Mouse (Mus musculus): ENCODE data around the gene Trpm7. TPM values are rescaled to one million over a fixed set of nuclear protein-coding genes. Genes with fewer than 3 reads are reported as not detected.
"Not testable (repeated sequence)": the region's sequence is repeated elsewhere in the genome, so short reads cannot be mapped to it uniquely, and the experiment has no call there.

Gene Trpm7
- polyA plus RNA-seq, 1 experiment from 2014 or later, result 34.3 TPM

- Histone ChIP-seq H3K4me1 (replicated peaks; ENCODE audit: control insufficient read depth, insufficient read depth, low read length) (no peaks in the 10 kb centered on the region), H3K4me3 (replicated peaks; ENCODE audit: low read length) (no peak overlapping the region), H3K27me3 (ENCODE audit: control insufficient read depth, insufficient read depth, low read length) (no peaks in the 10 kb centered on the region), H3K9me3 (ENCODE audit: control insufficient read depth, low read length) (no peaks in the 10 kb centered on the region), H3K9ac (no peak overlapping the region), H3K4me2 (replicated peaks) (no peak overlapping the region), H3K36me3 (replicated peaks; ENCODE audit: control insufficient read depth, insufficient read depth) (peaks cover 24% of the 10 kb centered on the region), H3K27ac (no peak overlapping the region)
- no peak for ATAC-seq (ENCODE audit: low FRiP score)
- DNase-seq (ENCODE audit: low spot score), result no peak
Observed at GRCm38 (mm10) chr2:126891743-126892142, 15.7 kb upstream of the Trpm7 start.

- no peak overlapping the region for H3K4me3 ChIP-seq (replicated peaks; ENCODE audit: low read length)
- H3K4me2 ChIP-seq (replicated peaks), result no peak overlapping the region
- DNase-seq (ENCODE audit: low spot score), result no peak
- no peaks in the 10 kb centered on the region for H3K4me1 ChIP-seq (replicated peaks; ENCODE audit: control insufficient read depth, insufficient read depth, low read length)
- no peaks in the 10 kb centered on the region for H3K9me3 ChIP-seq (ENCODE audit: control insufficient read depth, low read length)
- ATAC-seq (ENCODE audit: low FRiP score), result no peak
- H3K9ac ChIP-seq, result no peak overlapping the region
- 66% methylated on average over 3 of the region's 3 CpGs for WGBS
- H3K27me3 ChIP-seq (ENCODE audit: control insufficient read depth, insufficient read depth, low read length), result no peaks in the 10 kb centered on the region
- no peak overlapping the region for H3K27ac ChIP-seq
- 0 out of 2 replicates have a peak, but pooled peaks cover under 1% of the 10 kb centered on the region for H3K36me3 ChIP-seq (replicated peaks; ENCODE audit: control insufficient read depth, insufficient read depth)
Observed at GRCm38 (mm10) chr2:126887141-126887540, 11.1 kb upstream of the Trpm7 start.

GRCm38 (mm10) chr2:126885871-126886270 is 9.8 kb upstream of the Trpm7 start:
- no peak for DNase-seq (ENCODE audit: low spot score)
- WGBS, result 85% methylated on average over 2 of the region's 2 CpGs
- no peaks in the 10 kb centered on the region for H3K9me3 ChIP-seq (ENCODE audit: control insufficient read depth, low read length)

GRCm38 (mm10) chr2:126882711-126883110 is 6.7 kb upstream of the Trpm7 start:
- not testable (repeated sequence) for ATAC-seq (ENCODE audit: low FRiP score)

More at GRCm38 (mm10) chr2:126885871-126886270, 9.8 kb upstream of the Trpm7 start:
- no peaks in the 10 kb centered on the region for H3K27me3 ChIP-seq (ENCODE audit: control insufficient read depth, insufficient read depth, low read length)
- H3K4me2 ChIP-seq (replicated peaks), result no peak overlapping the region
- no peaks in the 10 kb centered on the region for H3K36me3 ChIP-seq (replicated peaks; ENCODE audit: control insufficient read depth, insufficient read depth)
- no peak overlapping the region for H3K9ac ChIP-seq
- ATAC-seq (ENCODE audit: low FRiP score), result no peak
- no peak overlapping the region for H3K27ac ChIP-seq
- H3K4me3 ChIP-seq (replicated peaks; ENCODE audit: low read length), result no peak overlapping the region
- no peaks in the 10 kb centered on the region for H3K4me1 ChIP-seq (replicated peaks; ENCODE audit: control insufficient read depth, insufficient read depth, low read length)

GRCm38 (mm10) chr2:126877991-126878390 is 2.0 kb upstream of the Trpm7 start:
- ATAC-seq (ENCODE audit: low FRiP score), result no peak
- H3K9ac ChIP-seq, result no peak overlapping the region
- H3K36me3 ChIP-seq (replicated peaks; ENCODE audit: control insufficient read depth, insufficient read depth), result no peaks in the 10 kb centered on the region
- H3K4me3 ChIP-seq (replicated peaks; ENCODE audit: low read length), result no peak overlapping the region
- H3K27ac ChIP-seq, result no peak overlapping the region
- peaks cover 18% of the 10 kb centered on the region for H3K4me1 ChIP-seq (replicated peaks; ENCODE audit: control insufficient read depth, insufficient read depth, low read length)
- no peak for DNase-seq (ENCODE audit: low spot score)
- no peak overlapping the region for H3K4me2 ChIP-seq (replicated peaks)
- 97% methylated on average over 1 of the region's 1 CpGs for WGBS
- no peaks in the 10 kb centered on the region for H3K9me3 ChIP-seq (ENCODE audit: control insufficient read depth, low read length)
- H3K27me3 ChIP-seq (ENCODE audit: control insufficient read depth, insufficient read depth, low read length), result no peaks in the 10 kb centered on the region

More at GRCm38 (mm10) chr2:126882711-126883110, 6.7 kb upstream of the Trpm7 start:
- 69% methylated on average over 2 of the region's 2 CpGs for WGBS
- not testable (repeated sequence) for H3K4me3 ChIP-seq (replicated peaks; ENCODE audit: low read length); H3K27me3 ChIP-seq (ENCODE audit: control insufficient read depth, insufficient read depth, low read length); DNase-seq (ENCODE audit: low spot score); H3K9me3 ChIP-seq (ENCODE audit: control insufficient read depth, low read length); H3K4me2 ChIP-seq (replicated peaks); H3K4me1 ChIP-seq (replicated peaks; ENCODE audit: control insufficient read depth, insufficient read depth, low read length); H3K27ac ChIP-seq; H3K9ac ChIP-seq; H3K36me3 ChIP-seq (replicated peaks; ENCODE audit: control insufficient read depth, insufficient read depth)

GRCm38 (mm10) chr2:126875516-126875835 is 554 bp downstream of the Trpm7 start:
- H3K9me3 ChIP-seq (ENCODE audit: control insufficient read depth, low read length), result no peaks in the 10 kb centered on the region
- H3K27me3 ChIP-seq (ENCODE audit: control insufficient read depth, insufficient read depth, low read length), result no peaks in the 10 kb centered on the region
- peak overlapping the region; percentile 78 for H3K4me2 ChIP-seq (replicated peaks)
- no peaks in the 10 kb centered on the region for H3K36me3 ChIP-seq (replicated peaks; ENCODE audit: control insufficient read depth, insufficient read depth)
- DNase-seq (ENCODE audit: low spot score) (peak; percentile 61), ATAC-seq (ENCODE audit: low FRiP score) (peak; percentile 64)
- peak overlapping the region; percentile 75 for H3K4me3 ChIP-seq (replicated peaks; ENCODE audit: low read length)
- WGBS, result under 1% methylated on average over 18 of the region's 18 CpGs
- H3K4me1 ChIP-seq (replicated peaks; ENCODE audit: control insufficient read depth, insufficient read depth, low read length), result peaks cover 18% of the 10 kb centered on the region
- H3K9ac ChIP-seq, result peak overlapping the region; percentile 81
- peak overlapping the region; percentile 92 for H3K27ac ChIP-seq

GRCm38 (mm10) chr2:126874809-126875515 is 1.1 kb downstream of the Trpm7 start:
- 31% methylated on average over 13 of the region's 13 CpGs for WGBS
- Histone ChIP-seq H3K4me2 (replicated peaks) (peak overlapping the region; percentile 78), H3K9me3 (ENCODE audit: control insufficient read depth, low read length) (no peaks in the 10 kb centered on the region), H3K27me3 (ENCODE audit: control insufficient read depth, insufficient read depth, low read length) (no peaks in the 10 kb centered on the region), H3K36me3 (replicated peaks; ENCODE audit: control insufficient read depth, insufficient read depth) (no peaks in the 10 kb centered on the region), H3K4me3 (replicated peaks; ENCODE audit: low read length) (peak overlapping the region; percentile 75), H3K4me1 (replicated peaks; ENCODE audit: control insufficient read depth, insufficient read depth, low read length) (peaks cover 18% of the 10 kb centered on the region), H3K27ac (peak overlapping the region; percentile 92), H3K9ac (peak overlapping the region; percentile 81)
- ATAC-seq (ENCODE audit: low FRiP score), result no peak
- DNase-seq (ENCODE audit: low spot score), result no peak

GRCm38 (mm10) chr2:126866301-126866700 is 9.7 kb downstream of the Trpm7 start:
- no peaks in the 10 kb centered on the region for H3K27me3 ChIP-seq (ENCODE audit: control insufficient read depth, insufficient read depth, low read length)
- no peaks in the 10 kb centered on the region for H3K4me1 ChIP-seq (replicated peaks; ENCODE audit: control insufficient read depth, insufficient read depth, low read length)
- no peak for DNase-seq (ENCODE audit: low spot score)
- no peaks in the 10 kb centered on the region for H3K36me3 ChIP-seq (replicated peaks; ENCODE audit: control insufficient read depth, insufficient read depth)
- H3K4me3 ChIP-seq (replicated peaks; ENCODE audit: low read length), result no peak overlapping the region
- H3K27ac ChIP-seq, result no peak overlapping the region
- ATAC-seq (ENCODE audit: low FRiP score), result no peak
- H3K9ac ChIP-seq, result no peak overlapping the region
- WGBS, result 81% methylated on average over 1 of the region's 1 CpGs
- H3K4me2 ChIP-seq (replicated peaks), result no peak overlapping the region
- H3K9me3 ChIP-seq (ENCODE audit: control insufficient read depth, low read length), result no peaks in the 10 kb centered on the region

GRCm38 (mm10) chr2:126865501-126866199 is 10.4 kb downstream of the Trpm7 start:
- 93% methylated on average over 10 of the region's 10 CpGs for WGBS
- H3K4me2 ChIP-seq (replicated peaks), result no peak overlapping the region
- ATAC-seq (ENCODE audit: low FRiP score), result no peak

More at GRCm38 (mm10) chr2:126865501-126866199, 10.4 kb downstream of the Trpm7 start:
- no peaks in the 10 kb centered on the region for H3K36me3 ChIP-seq (replicated peaks; ENCODE audit: control insufficient read depth, insufficient read depth)
- H3K4me1 ChIP-seq (replicated peaks; ENCODE audit: control insufficient read depth, insufficient read depth, low read length), result no peaks in the 10 kb centered on the region
- no peak for DNase-seq (ENCODE audit: low spot score)
- no peak overlapping the region for H3K9ac ChIP-seq
- H3K9me3 ChIP-seq (ENCODE audit: control insufficient read depth, low read length), result no peaks in the 10 kb centered on the region
- no peaks in the 10 kb centered on the region for H3K27me3 ChIP-seq (ENCODE audit: control insufficient read depth, insufficient read depth, low read length)
- H3K4me3 ChIP-seq (replicated peaks; ENCODE audit: low read length), result no peak overlapping the region
- H3K27ac ChIP-seq, result no peak overlapping the region
